Mouse (Mus musculus) cerebellum, postnatal 10 days (tissue): ENCODE results near the gene Tex37.

Experiments
- DNase-seq, 2 experiments: peaks; one replicate each; pipeline ENCODE4 v3.0.0; 2021; ENCODE audit warnings: mixed read lengths in 2 of 2

The Tex37 gene

GRCm38 (mm10) chr6:70880714-70881304 is 37.9 kb downstream of the Tex37 start:
- DNase-seq = peak; percentile 85 to 91

- no peak for DNase-seq
Observed at GRCm38 (mm10) chr6:70875017-70875416, 43.7 kb downstream of the Tex37 start.

- DNase-seq = peak in 1 of 2 experiments; percentile 32
Observed at GRCm38 (mm10) chr6:70874035-70874775, 44.5 kb downstream of the Tex37 start.

- DNase-seq = no peak
Observed at GRCm38 (mm10) chr6:70872570-70872969, 46.2 kb downstream of the Tex37 start.

- peak in 1 of 2 experiments; percentile 33 for DNase-seq
Observed at GRCm38 (mm10) chr6:70872128-70872527, 46.6 kb downstream of the Tex37 start.

- no peak for DNase-seq
Observed at GRCm38 (mm10) chr6:70871511-70871980, 47.2 kb downstream of the Tex37 start.

GRCm38 (mm10) chr6:70867297-70867696 is 51.4 kb downstream of the Tex37 start:
- DNase-seq = no peak

GRCm38 (mm10) chr6:70866761-70867160 is 52.0 kb downstream of the Tex37 start:
- DNase-seq = no peak

- no peak for DNase-seq
Observed at GRCm38 (mm10) chr6:70864285-70864684, 54.4 kb downstream of the Tex37 start.
